Comparison of ENCODE assay signal across 16 mouse cellular contexts in the genomic region with DNA sequence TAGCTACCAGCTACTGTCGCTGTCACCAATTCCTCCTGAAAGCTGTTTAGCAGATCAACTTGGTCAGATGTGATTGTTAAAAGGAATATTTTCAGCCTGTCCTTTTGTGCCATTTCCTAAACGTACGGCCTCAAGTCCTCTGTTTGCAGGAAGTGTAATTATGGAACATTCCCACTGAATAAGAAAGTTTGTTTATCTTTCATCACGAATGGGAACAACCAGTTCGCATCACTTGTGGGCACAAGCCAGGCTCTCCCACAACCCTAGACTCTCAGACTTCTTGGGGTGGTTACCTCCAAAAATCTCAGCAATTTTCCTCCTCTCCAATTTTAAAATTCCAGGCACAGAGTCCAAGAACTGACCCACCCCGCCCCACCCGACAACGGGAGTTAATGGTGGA.
A peak's percentile ranks its signal among the peaks of the same experiment; 100 is the strongest.
DNase-seq lines count a peak whose midpoint lies in the region; TF ChIP-seq lines count a peak whose summit lies in the region.
"Had no signal": no experiment of that assay in that cellular context is flagged by ENCODE, and none has a peak within 500 bp of the region (broad histone marks: within the 10 kb centered on the region; RNA-seq: fewer than 3 reads in every experiment).

No protein-coding gene starts in this region.

- TF ChIP-seq CTCF in lung, adult 2 months (IDR thresholded peaks at IDR 0.05; ENCODE audit: insufficient read depth, low read length): no peak
- TF ChIP-seq CTCF in testis, adult 2 months (IDR thresholded peaks at IDR 0.05; ENCODE audit: control insufficient read depth, insufficient read depth, insufficient replicate concordance, low read depth, low read length): no peak

- 47% methylated on average over 8 of the region's 8 CpGs for WGBS in lung, adult 2 months

- H3K4me3 ChIP-seq in lung, adult 2 months (replicated peaks; ENCODE audit: extremely low read depth, low read depth, low read length): no peak overlapping the region
- no peak overlapping the region for H3K4me3 ChIP-seq in testis, adult 2 months (ENCODE audit: control insufficient read depth, low read depth, low read length)
- H3K4me3 ChIP-seq: forebrain, embryonic 15.5 days; heart, embryonic 12.5 days; hindbrain, embryonic 12.5 days had no signal

- H3K27me3 ChIP-seq in testis, adult 2 months (ENCODE audit: control insufficient read depth, insufficient read depth, low read length): no peaks in the 10 kb centered on the region
- H3K27me3 ChIP-seq: forebrain, embryonic 15.5 days; heart, embryonic 12.5 days; hindbrain, embryonic 12.5 days had no signal

- H3K4me1 ChIP-seq in lung, adult 2 months (ENCODE audit: control insufficient read depth, insufficient read depth, low read length): peaks cover 6% of the 10 kb centered on the region
- peaks cover 5% of the 10 kb centered on the region for H3K4me1 ChIP-seq in testis, adult 2 months (ENCODE audit: control insufficient read depth, insufficient read depth, low read length)
- H3K4me1 ChIP-seq: forebrain, embryonic 15.5 days; hindbrain, embryonic 12.5 days had no signal

- H3K27ac ChIP-seq in testis, adult 2 months (ENCODE audit: control insufficient read depth, insufficient read depth, low read depth, low read length): peak overlapping the region; percentile 51
- H3K27ac ChIP-seq: forebrain, embryonic 15.5 days; hindbrain, embryonic 12.5 days had no signal

- intact Hi-C loops in heart, postnatal 36 days (cut with DNase I): no loop called here

- TF ChIP-seq POLR2A in lung, adult 2 months (IDR thresholded peaks at IDR 0.05; ENCODE audit: borderline replicate concordance, extremely low read depth, low read depth, low read length): no peak
- TF ChIP-seq POLR2A in testis, adult 2 months (IDR thresholded peaks at IDR 0.05; ENCODE audit: control insufficient read depth, low read depth, low read length): no peak

- no peaks in the 10 kb centered on the region for H3K36me3 ChIP-seq in testis, adult 2 months (ENCODE audit: control insufficient read depth, insufficient read depth, low read length)
- H3K36me3 ChIP-seq: forebrain, embryonic 15.5 days; heart, embryonic 12.5 days; hindbrain, embryonic 12.5 days had no signal

- DNase-seq in heart, adult 18-20 months: peak; percentile 12 to 42
- DNase-seq in heart, postnatal 36 days: no peak
- peak; percentile 52 for DNase-seq in lung, postnatal 25 days (ENCODE audit: low spot score)
- no peak for DNase-seq in lung, adult 2 months
- DNase-seq in testis, postnatal 14 days (ENCODE audit: low spot score): no peak
- DNase-seq: adrenal gland, adult 2 months; adrenal gland, postnatal 25 days; cerebellum, adult 18-20 months; cerebellum, adult 9-11 months; cerebellum, postnatal 36 days; gastrocnemius, postnatal 25 days; heart, postnatal 4 days had no signal

Comparison
In these comparisons a context has a peak if more than half of its experiments do, and no peak if none do; other contexts are left out.
1. DNase-seq: peak in heart, adult 18-20 months (2 of 2) and lung, postnatal 25 days (single experiment); none in heart, postnatal 36 days (0 of 2), lung, adult 2 months (single experiment) and testis, postnatal 14 days (single experiment).